Mouse (Mus musculus) kidney, adult 8-10 months (tissue): ENCODE measurements around the gene Sectm1a.
"Not testable (repeated sequence)": the region's sequence is repeated elsewhere in the genome, so short reads cannot be mapped to it uniquely, and the experiment has no call there.

Experiments
- DNase-seq, 2 experiments: peaks; one replicate each; pipeline ENCODE4 v3.0.0; 2022

The Sectm1a gene

DNA sequence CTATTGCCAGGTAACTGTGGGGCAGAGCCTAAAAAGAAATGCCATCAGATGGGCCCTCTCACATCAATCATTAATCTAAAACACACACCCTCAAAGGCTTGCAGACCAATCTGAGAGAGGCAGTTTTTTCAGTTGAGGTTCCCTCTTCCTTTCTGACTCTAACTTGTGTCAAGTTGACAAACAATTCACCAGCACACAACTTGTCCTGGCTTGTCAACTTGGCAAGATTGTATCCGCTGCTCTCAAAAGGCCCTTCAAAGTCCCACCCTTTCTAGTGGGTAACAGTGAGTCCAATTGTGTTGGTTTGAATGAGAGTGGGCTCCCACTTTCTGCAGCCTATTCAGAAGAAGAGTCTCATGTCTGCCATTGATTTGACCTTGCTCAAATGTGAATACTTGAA, 35.7 kb downstream of the Sectm1a start:
- DNase-seq, result no peak

DNA sequence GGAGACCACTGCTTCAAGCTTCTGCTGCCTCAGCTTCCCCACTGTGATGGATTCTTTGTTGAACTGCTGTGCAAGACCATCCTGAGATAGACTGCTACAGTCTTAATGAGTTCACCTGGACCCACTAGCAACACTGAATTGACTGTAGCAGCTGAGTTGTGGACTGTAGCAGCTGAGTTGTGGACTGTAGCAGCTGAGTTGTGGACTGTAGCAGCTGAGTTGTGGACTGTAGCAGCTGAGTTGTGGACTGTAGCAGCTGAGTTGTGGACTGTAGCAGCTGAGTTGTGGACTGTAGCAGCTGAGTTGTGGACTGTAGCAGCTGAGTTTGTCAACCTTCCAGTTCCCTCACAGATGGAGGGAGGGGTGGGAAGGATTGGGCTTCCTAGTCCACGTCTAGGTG, 38.0 kb downstream of the Sectm1a start:
- DNase-seq, result not testable (repeated sequence)

DNA sequence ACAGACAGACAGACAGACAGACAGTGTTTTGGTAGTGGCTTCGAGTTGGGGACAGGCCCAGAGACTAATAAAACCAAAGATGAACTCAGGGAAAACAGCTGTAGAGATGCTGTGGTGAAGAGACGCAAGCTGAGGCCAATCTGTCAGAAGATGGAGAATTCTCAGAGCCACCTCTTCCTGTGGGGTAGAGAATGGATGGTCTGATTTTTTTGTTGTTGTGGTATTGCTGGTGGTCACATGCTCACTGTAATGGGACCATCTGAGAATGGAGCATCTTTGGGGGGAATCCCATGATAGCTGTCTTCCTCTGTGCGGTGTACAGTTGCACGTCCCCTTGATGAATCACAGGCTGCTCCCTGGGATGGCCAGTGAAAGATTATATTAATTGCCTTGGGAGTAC, 38.5 kb downstream of the Sectm1a start:
- DNase-seq, result no peak

DNA sequence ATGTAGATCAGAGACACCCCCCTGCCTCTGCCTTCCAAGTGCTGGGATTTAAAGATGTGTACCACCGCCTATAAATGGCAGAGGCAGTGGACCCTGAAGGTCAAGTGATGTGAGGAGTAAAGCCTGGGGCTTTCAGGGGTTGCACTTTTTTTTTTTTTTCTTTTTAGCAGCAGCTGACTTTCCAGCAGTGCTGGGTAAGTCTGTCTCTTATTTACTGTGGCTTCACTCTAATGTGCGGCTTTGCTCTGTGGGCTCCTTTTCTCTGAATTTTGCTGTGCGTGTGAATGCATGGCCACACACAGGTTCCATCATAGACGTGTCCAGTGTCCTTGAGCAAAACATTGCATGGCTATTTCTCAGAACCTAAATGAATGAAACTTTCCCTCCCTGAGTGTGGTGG, 39.4 kb downstream of the Sectm1a start:
- no peak for DNase-seq

DNA sequence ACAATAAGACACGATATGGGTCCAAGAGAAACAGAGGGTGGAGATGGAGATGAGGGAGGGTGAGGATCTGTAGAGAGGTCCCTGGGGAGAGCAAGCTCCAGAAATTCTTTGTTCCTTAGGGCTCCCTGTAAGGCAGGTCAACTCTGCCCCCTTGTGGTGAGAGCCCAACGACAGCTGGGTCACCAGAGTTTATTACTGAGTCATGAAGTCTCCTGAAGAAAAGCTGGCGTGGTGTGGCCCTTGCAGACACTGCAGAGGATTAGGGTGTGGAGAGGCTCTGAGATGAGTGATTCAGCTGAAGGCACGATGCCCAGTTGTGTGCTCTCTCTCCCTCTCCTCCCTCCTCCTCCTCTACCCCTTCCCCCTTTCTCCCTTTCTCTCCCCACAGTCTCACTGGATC, 39.8 kb downstream of the Sectm1a start:
- DNase-seq, result peak; percentile 70 to 86

DNA sequence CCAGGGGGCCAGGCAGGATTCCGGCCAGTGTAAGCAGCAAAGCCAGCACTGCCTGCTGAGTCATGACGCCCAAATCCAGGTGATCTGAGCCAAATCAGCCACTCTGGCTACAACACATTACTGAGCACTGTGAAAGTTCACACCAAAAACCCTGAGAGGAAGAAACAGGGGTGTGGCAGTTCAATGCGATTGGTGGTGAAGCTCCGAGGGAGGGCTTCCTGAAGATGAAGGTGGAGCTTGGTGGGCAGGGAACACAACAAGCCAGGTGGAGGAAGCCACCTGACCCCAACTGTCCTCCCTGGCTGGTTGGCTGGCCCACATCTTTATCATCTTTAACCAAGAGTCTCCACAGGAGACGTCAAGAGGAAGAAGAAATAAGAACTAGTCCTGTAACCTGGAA, 41.7 kb downstream of the Sectm1a start, which contains the start of gene Cd7:
Gene Cd7, minus strand, starts transcription at position 117 of the 400 bp plus-strand sequence.
- no peak for DNase-seq

DNA sequence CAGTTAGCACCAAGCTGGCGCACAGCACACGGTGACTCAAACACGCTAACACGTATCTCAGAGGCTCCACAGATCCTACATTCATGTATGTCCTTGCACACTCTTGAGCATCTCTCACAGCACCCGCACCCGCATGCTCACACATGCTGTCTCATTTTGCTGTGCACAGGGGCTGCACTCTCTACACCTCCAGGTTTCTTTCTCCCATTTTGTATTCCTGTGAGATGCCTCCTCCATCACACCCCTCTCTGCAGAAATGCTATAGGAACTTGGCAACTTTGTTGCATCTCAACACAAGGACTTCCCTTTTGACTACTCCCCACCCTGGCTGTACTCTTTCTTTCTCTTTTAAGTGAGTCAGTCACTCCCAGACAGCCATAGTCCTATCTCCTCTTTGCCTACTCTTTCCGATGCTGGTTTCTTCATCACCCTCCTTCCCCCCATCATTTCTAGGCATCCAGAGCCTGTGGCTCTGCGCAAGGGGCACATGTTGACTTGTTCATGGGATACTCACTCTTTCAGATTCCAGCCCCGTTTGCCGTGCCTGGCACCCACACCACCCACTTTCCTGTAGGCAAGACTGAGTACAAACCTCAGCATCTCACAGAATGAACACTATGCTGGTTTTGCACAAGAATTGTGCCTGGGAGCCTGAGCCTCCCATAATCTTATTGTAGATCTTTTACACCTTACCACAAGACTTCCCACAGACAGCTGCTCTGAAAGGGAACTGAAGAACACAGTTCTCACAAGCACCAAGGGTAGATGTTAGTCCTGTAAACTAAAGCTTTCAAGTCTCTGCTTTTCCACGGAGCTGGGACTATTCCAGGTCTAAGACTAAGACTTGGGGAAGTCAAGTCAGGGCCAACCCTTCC, 42.4 kb downstream of the Sectm1a start:
- no peak for DNase-seq

DNA sequence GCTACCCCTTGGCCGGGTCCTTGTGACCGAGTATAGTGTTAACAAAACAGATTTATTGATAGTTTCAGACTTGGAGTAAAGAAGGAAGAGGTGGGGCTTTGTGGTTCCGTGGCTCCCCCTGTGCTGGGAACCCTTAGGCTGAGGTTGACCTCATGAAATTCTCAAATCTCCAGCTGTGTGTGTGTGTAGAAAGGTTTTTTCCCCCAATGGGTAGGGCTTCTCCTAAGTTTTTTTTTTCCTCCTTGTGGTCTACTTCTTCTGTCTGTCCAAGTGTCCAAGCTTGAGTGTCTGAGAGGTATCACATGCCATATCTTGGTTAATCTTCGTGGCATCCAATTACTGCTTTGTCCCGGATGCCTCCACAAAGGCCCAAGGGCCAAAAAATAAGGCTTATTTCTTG, 47.9 kb downstream of the Sectm1a start:
- DNase-seq, result no peak

DNA sequence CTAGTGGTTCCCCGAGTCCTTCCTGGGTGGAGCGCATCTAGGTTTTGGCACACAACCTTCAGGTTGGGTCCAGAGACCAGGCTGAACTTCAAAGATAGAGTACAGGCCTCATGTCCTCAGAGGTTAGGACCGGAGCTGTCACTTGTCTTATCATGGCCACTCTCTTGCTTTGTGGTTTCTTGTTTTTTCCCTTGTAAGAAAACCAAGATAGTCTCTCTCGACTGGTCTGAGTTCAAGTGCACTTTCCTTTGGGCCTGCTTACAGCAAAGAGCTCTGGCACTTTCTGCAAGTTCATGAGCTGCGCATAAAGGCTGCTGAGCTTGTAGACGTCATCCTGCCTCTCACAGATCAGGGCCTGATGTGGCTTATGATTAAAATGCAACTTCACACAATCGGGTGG, 53.8 kb downstream of the Sectm1a start:
- no peak for DNase-seq

DNA sequence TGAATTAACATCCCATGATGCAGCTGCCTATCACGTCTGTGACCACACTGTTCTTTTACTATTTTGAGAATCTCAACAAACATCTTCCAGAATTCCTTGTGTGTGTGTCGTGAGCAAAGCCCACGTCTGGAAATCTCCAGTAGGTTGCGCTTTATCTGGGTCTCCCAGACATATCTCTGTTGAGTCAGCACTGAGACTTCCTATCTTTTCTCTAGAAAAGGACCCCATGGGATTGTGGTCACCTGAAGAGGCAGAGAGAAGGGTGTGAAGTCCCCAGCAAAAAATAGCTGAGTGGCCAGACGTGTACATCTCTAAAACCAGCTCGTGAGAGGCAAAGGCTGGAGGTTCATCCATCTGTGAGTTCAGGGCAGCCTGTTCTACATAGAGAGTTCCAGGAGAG, 56.9 kb downstream of the Sectm1a start:
- DNase-seq, result no peak

DNA sequence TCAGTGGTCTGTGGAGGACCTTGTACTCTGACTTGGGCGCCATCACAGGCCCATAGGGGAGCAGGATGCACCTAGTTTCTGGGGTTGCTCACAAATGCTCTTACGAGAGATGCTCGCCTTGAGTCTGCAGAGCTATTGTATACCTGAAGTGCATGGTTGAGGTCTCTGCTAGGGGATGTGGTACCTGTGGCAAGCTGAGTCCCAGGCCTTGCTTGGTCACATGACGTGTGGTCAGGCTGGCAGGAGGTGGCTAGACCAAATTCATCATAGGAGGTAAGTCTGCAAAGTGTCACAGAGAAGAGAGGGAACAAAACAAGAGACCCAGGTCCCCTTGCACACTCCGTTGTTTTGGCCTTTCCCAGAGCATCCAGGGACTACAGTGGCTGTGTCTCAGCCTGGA, 61.5 kb downstream of the Sectm1a start:
- DNase-seq, result no peak

DNA sequence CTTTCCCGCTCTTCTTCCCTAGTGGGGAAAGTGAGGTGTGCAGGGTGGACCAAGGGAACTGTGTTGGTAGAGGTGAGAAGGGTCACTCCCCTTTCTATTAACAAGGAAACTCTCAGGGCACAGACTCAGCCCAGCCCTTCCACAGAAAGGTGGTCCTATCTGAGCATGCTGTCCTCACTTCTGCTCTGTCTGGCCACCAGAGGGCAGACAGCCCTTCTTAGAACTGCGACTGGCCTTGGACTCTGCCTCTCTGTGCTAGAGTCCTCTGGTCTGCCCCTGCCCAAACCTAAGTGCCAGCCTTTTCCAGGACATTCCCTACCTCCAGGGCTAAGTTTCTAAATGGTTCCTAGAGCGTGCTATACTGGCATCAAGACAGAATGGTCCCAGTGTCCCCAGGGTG, 63.3 kb downstream of the Sectm1a start:
- DNase-seq, result peak; percentile 72 to 79
